Mouse (Mus musculus) leukemia stem cell, adult 10-12 weeks (primary cell): ENCODE results near the gene Gnptg. TPM values are rescaled to one million over a fixed set of nuclear protein-coding genes. Genes with fewer than 3 reads are reported as not detected.

ENCODE experiments used
- polyA plus RNA-seq: library from polyadenylated mRNA; stranded (reverse); fragments of >175 nt; gene quantifications from 2 replicates; pipeline ENCODE4 v1.2.3, GENCODE M21; 2012; ENCODE audit warnings: low replicate concordance

The Gnptg gene
- 3.7 and 11.8 TPM in 2 replicates for polyA plus RNA-seq

DNA sequence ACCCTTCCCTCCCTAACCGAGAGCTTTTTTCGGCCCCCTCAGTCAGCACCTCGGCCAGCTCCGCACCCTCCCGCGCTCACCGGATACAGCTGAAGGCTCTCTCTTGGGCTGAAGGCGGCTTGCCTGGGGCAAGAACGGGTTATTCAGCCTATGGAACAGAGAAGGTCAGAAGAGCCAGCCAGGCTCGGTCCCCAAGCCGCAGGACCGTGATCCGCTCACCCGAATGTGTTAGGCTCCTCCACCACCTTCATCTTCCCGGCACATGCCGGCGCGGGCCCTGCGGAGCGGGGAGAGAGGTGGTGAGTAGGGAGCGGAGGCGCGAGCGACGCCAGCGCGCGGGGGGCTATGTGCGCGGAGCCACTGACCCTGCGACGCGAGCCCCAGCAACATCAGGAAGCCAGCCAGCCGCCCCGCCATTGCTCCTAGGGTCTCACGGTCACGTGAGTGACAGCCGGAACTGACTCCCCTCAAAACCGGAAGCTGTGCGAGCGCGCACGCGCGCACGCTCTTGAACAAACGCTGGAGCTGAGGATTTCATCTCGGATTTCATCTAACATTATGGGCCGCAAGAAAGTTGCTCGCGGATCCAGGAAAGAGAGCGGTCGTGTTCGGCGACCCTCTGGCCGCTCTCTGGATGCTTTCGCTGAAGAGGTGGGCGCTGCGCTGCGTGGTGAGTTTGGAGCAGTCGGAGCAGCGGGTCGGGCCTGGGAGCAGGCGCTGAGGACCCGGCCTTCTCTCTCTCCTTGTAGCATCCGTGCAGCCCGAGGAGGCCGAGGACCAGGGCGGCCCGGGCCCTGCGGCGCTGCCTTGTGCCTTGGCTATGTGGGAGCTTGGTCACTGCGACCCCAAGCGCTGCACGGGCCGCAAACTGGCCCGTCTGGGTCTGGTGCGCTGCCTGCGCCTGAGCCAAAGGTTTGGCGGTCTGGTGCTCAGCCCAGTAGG lies at the start of gene Gnptg, which contains the start of gene Tsr3:
Gnptg (minus strand) TSS at position 430 of the 942 bp plus-strand sequence.
Tsr3 (plus strand) TSS at position 476 of the 942 bp plus-strand sequence.

DNA sequence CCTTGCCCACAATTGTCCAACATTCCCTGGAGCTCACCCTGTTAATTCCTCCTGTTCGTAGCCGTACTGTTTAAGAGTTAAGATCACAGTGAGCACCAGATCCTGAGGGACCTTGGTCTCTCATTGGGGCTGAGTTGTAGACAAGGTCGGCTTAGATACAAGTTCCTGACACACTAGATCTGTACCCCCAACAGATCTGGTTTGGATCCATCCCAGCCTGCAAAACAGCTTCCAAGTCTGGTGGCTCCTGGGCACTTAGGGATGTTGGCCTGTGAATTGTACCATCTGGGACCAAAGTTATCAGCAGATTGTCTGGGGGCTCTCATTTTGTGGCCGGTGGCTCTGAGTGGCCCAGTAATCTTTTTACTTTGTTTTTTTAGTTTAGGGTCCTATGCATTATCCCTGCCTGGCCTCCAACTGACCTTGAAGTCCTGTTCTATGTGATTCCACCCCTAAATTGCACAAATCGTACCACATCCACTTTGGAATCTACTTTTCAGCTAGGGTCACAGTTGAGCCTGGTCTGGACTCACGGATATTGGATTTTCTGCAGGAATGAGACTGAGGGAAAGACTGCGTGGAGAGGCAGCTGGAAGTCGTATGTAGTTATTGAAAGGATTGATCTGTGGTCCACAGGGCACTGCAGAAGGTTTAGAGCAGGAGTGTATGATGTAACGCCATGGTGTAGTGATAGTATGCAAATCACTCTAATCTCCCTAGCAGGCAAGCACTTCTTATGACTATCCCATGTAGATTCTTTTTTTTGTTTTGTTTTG lies 34.8 kb upstream of the Gnptg start, which contains the start of gene Ube2i:
Ube2i (minus strand) TSS at position 52 of the 776 bp plus-strand sequence.

DNA sequence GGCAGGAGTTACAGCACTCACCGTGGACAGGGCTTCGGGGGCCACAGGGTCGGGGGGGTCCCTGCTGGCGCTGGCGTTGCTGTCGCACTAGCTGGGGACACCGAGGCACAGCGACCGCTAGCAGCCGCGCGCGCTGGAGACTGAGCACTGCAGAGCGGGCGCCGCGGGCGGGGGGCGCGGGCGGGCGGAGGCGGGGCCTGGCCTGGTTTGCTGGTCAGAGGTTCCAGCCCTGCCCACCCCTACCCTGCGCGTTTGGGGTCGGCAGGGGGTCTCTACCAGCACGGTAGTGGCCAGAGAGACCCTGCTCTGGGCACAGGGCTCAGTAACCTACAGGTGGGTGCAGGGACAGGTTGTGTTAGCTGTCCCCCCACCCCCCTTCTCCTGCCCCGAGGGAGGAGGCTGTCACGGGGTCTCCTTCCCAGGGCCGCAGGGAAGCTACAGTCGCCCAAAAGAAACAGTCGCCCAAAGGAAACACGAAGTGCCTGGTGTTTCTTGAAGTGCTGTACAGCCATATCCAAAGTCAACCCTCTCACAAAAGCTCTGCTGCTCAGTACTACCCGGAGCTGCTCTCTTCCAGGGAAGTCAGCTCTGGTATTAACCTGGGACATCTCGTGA lies 16.3 kb upstream of the Gnptg start, which contains the start of gene Baiap3:
Baiap3 (minus strand) TSS at position 225 of the 615 bp plus-strand sequence.

DNA sequence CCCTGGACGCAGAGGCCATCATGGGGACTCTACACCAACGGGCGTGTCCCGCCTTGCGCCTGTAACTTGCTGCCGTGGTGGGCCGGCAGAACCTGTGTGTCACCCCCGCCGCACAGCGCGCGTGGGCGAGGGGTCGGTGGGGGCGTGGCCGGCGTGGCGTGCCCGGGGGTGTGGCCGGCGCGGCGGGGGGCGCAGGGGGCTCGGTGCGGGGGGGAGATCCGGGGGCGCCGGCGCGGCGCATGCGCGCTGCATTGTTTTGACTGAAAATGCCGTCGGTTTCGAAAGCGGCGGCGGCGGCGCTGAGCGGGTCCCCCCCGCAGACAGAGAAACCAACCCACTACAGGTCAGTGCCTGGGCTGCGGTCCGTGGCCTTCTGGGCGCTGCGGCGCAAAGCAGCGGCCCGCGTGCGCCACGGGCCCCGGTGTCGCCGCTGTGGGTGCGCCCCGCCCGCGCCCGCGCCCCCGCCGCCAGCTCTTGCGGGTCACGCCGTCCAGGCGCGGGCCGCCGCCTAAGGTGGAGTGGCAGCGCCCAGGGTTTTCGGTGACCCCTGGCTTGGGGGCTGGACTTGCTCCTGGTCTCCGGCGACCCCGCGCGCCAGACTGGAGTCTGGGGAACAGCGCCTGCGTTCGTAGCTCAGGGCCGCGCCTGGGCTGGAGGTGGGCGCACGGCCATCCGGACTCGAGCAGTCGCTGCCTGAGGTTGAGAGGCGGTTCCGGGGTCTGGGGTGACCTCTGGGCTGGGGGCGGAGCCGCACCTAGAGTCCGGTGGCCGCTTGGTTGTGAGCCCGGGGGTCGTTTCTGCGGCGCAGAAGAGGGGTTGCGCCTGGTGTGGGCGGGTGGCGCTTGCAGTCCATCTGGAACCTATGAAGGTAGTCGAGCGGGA lies 51.5 kb downstream of the Gnptg start, which contains the start of gene Unkl:
Unkl (plus strand) TSS at position 248 of the 882 bp plus-strand sequence.

DNA sequence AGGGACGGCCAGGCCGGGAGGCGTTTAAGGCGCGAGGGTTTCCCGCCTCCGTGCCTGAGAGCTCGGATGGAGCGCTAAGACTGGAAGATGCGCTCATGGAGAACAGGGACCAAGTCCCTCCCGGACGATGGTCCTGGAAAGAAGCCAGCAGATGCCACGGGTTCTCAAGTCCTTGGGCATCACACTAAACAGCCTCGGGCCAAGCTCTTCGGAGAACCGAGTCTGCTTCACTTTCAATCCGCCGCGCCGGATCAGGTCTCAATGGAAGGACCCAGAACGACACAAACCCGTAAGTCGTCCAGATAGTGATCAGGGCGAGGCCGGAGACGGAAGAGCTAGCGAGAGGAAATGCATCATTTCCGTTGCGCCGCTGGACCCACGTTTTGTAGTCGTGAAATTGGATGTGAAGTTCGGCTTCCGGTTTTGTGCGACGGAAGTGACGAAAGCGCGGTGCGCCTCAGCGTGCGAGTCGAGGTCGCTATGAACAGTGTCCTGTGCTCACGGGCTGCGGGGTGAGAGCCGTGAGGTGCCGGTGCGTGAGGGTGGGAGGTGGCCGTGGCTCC lies 55.7 kb downstream of the Gnptg start, which contains the start of gene BC003965:
BC003965 (plus strand) TSS at position 426 of the 563 bp plus-strand sequence.

Other genes with a start within 250 kb of the Gnptg start
- gene Cramp1l, start 224.3 kb downstream of the Gnptg start, polyA plus RNA-seq = 21.8 and 31.3 TPM in 2 replicates
- gene Ift140, start 224.0 kb downstream of the Gnptg start, polyA plus RNA-seq = 6.6 and 11.9 TPM in 2 replicates
- 0.61 and 0.64 TPM in 2 replicates for gene Tmem204, start 156.5 kb downstream of the Gnptg start, polyA plus RNA-seq
- gene Telo2, start 124.2 kb downstream of the Gnptg start, polyA plus RNA-seq = 18.2 and 46.2 TPM in 2 replicates
- gene Ptx4, start 119.4 kb downstream of the Gnptg start, polyA plus RNA-seq = not detected in 2 replicates
- 27.7 and 32.4 TPM in 2 replicates for gene Clcn7, start 106.7 kb downstream of the Gnptg start, polyA plus RNA-seq
- gene Ccdc154, start 77.7 kb downstream of the Gnptg start, polyA plus RNA-seq = not detected in 2 replicates
- gene Gm38655, start 64.7 kb downstream of the Gnptg start, polyA plus RNA-seq = not detected in 2 replicates
- gene BC003965, start 55.6 kb downstream of the Gnptg start, polyA plus RNA-seq = 43.9 and 71.2 TPM in 2 replicates
- 54.2 and 108 TPM in 2 replicates for gene Unkl, start 51.7 kb downstream of the Gnptg start, polyA plus RNA-seq
- 10.5 and 15.0 TPM in 2 replicates for gene Tsr3, start within 50 bp of the Gnptg start, polyA plus RNA-seq
- gene Baiap3, start 16.2 kb upstream of the Gnptg start, polyA plus RNA-seq = 0.28 and 0.75 TPM in 2 replicates
- 152 and 183 TPM in 2 replicates for gene Ube2i, start 34.5 kb upstream of the Gnptg start, polyA plus RNA-seq
- 0.39 TPM in 1 of 2 replicates, not detected in the other for gene Prss34, start 58.3 kb upstream of the Gnptg start, polyA plus RNA-seq
- gene Prss28, start 68.5 kb upstream of the Gnptg start, polyA plus RNA-seq = not detected in 2 replicates
- gene Prss29, start 78.5 kb upstream of the Gnptg start, polyA plus RNA-seq = 0.60 and 0.61 TPM in 2 replicates
- gene Tpsab1, start 105.4 kb upstream of the Gnptg start, polyA plus RNA-seq = 0.16 and 0.36 TPM in 2 replicates
- gene Tpsb2, start 126.2 kb upstream of the Gnptg start, polyA plus RNA-seq = 0.93 and 1.2 TPM in 2 replicates
- not detected in 2 replicates for gene Tpsg1, start 129.1 kb upstream of the Gnptg start, polyA plus RNA-seq
- gene Cacna1h, start 193.7 kb upstream of the Gnptg start, polyA plus RNA-seq = 2.8 and 7.7 TPM in 2 replicates
- not detected in 2 replicates for gene Tekt4, start 214.5 kb upstream of the Gnptg start, polyA plus RNA-seq